12 mouse cellular contexts compared by ENCODE assay signal in the genomic region with DNA sequence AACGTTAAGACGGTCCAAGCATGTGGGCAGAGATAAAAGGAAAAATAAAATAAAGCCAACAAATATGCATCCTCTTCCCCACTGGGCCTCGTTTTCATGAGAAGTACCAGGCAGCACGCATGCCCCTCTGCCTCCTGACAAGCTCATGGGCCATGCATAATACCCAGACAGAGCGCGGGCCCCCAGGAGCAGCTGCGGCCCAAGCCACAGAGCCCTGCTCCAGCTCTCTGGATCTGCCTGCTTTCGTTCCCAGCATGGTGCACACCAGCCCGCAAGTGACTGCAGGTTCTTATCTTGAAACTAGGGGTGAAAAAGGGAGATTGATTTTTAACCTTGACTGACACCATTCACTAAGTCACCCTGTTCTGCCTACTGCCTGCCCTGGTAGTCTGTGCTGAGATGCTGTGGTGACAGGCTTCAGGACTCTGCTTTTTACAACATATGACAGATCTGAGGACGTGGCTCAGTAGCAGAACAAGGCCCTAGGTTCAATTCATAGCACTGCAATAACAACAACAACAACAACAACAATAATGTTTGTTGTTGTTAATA.
DNase-seq lines count a peak whose midpoint lies in the region; ATAC-seq lines count a peak whose summit lies in the region.
"Had no signal": no experiment of that assay in that cellular context is flagged by ENCODE, and none has a peak within 500 bp of the region (broad histone marks: within the 10 kb centered on the region; RNA-seq: fewer than 3 reads in every experiment).

No protein-coding gene starts in this region.

- no peaks in the 10 kb centered on the region for H3K9me3 ChIP-seq in intestine, embryonic 15.5 days
- no peaks in the 10 kb centered on the region for H3K9me3 ChIP-seq in intestine, embryonic 16.5 days (ENCODE audit: control insufficient read depth, low read length)
- H3K9me3 ChIP-seq in forebrain, embryonic 11.5 days (ENCODE audit: control insufficient read depth, low read length) = no peaks in the 10 kb centered on the region
- no peaks in the 10 kb centered on the region for H3K9me3 ChIP-seq in limb, embryonic 11.5 days (ENCODE audit: control insufficient read depth, low read length)
- no peaks in the 10 kb centered on the region for H3K9me3 ChIP-seq in neural tube, embryonic 11.5 days (ENCODE audit: control insufficient read depth, low read length)
- H3K9me3 ChIP-seq: liver, embryonic 15.5 days had no signal

- ATAC-seq in intestine, embryonic 15.5 days = 0 out of 2 replicates have a peak, but pooled peaks have one; percentile 29
- no peak for ATAC-seq in intestine, embryonic 16.5 days
- peak; percentile 58; the same call in 1 of the 2 replicates for ATAC-seq in forebrain, embryonic 11.5 days (replicated peaks; ENCODE audit: low FRiP score)
- no peak for ATAC-seq in limb, embryonic 11.5 days (ENCODE audit: insufficient number of reproducible peaks, low FRiP score, low TSS enrichment, low read depth)
- peak; percentile 80 for ATAC-seq in neural tube, embryonic 11.5 days (ENCODE audit: insufficient read depth, low FRiP score, low TSS enrichment)

- peaks cover 25% of the 10 kb centered on the region for H3K4me1 ChIP-seq in intestine, embryonic 15.5 days (replicated peaks)
- peaks cover 24% of the 10 kb centered on the region for H3K4me1 ChIP-seq in intestine, embryonic 16.5 days (ENCODE audit: control insufficient read depth, insufficient read depth, low read length)
- H3K4me1 ChIP-seq in forebrain, embryonic 11.5 days (replicated peaks; ENCODE audit: control insufficient read depth, insufficient read depth, low read length) = peaks cover 10% of the 10 kb centered on the region
- H3K4me1 ChIP-seq in limb, embryonic 11.5 days (ENCODE audit: control insufficient read depth, insufficient read depth, low read length) = peaks cover 46% of the 10 kb centered on the region
- peaks cover 17% of the 10 kb centered on the region for H3K4me1 ChIP-seq in neural tube, embryonic 11.5 days (ENCODE audit: control insufficient read depth, insufficient read depth, low read length)

- DNase-seq in forebrain, embryonic 11.5 days (ENCODE audit: low spot score) = peak; percentile 65
- peak; percentile 61 for DNase-seq in limb, embryonic 11.5 days (ENCODE audit: low spot score)
- DNase-seq in neural tube, embryonic 11.5 days (ENCODE audit: low spot score) = peak; percentile 68
- no peak for DNase-seq in adrenal gland, postnatal 10 days
- DNase-seq in right cerebral cortex, adult 18-20 months = no peak
- no peak for DNase-seq in heart, postnatal 36 days
- DNase-seq: gastrocnemius, postnatal 36 days; kidney, adult 18-20 months; right cerebral cortex, postnatal 14 days had no signal

- WGBS in intestine, embryonic 15.5 days = 51% methylated on average over 10 of the region's 10 CpGs
- WGBS in intestine, embryonic 16.5 days = 57% methylated on average over 10 of the region's 10 CpGs
- WGBS in forebrain, embryonic 11.5 days = 22% methylated on average over 10 of the region's 10 CpGs
- 12% methylated on average over 10 of the region's 10 CpGs for WGBS in limb, embryonic 11.5 days
- WGBS in neural tube, embryonic 11.5 days = 14% methylated on average over 10 of the region's 10 CpGs

- H3K27ac ChIP-seq in intestine, embryonic 15.5 days = no peak overlapping the region
- no peak overlapping the region for H3K27ac ChIP-seq in intestine, embryonic 16.5 days (ENCODE audit: low read length)
- H3K27ac ChIP-seq in forebrain, embryonic 11.5 days (ENCODE audit: low read depth, low read length) = peak overlapping the region; percentile 33; the same call in 1 of the 2 replicates
- H3K27ac ChIP-seq in limb, embryonic 11.5 days (replicated peaks; ENCODE audit: low read depth, low read length) = no peak overlapping the region; the same call in 1 of the 2 replicates
- peak overlapping the region; percentile 46; the same call in 1 of the 2 replicates for H3K27ac ChIP-seq in neural tube, embryonic 11.5 days (ENCODE audit: low read depth, low read length)
- H3K27ac ChIP-seq: liver, embryonic 15.5 days had no signal

- no peaks in the 10 kb centered on the region for H3K27me3 ChIP-seq in intestine, embryonic 15.5 days (replicated peaks)
- no peaks in the 10 kb centered on the region for H3K27me3 ChIP-seq in intestine, embryonic 16.5 days (replicated peaks; ENCODE audit: control insufficient read depth, insufficient read depth, low read length)
- H3K27me3 ChIP-seq in forebrain, embryonic 11.5 days (ENCODE audit: control insufficient read depth, insufficient read depth, low read length) = no peaks in the 10 kb centered on the region
- peaks cover 2% of the 10 kb centered on the region; the same call in 1 of the 2 replicates for H3K27me3 ChIP-seq in limb, embryonic 11.5 days (ENCODE audit: control insufficient read depth, insufficient read depth, low read length)
- no peaks in the 10 kb centered on the region for H3K27me3 ChIP-seq in neural tube, embryonic 11.5 days (ENCODE audit: control insufficient read depth, insufficient read depth, low read length)
- H3K27me3 ChIP-seq: liver, embryonic 15.5 days had no signal

- H3K36me3 ChIP-seq in intestine, embryonic 15.5 days = no peaks in the 10 kb centered on the region
- H3K36me3 ChIP-seq in intestine, embryonic 16.5 days (ENCODE audit: control insufficient read depth, insufficient read depth, low read length) = no peaks in the 10 kb centered on the region
- H3K36me3 ChIP-seq in forebrain, embryonic 11.5 days (ENCODE audit: control insufficient read depth, insufficient read depth, low read length) = no peaks in the 10 kb centered on the region
- no peaks in the 10 kb centered on the region for H3K36me3 ChIP-seq in limb, embryonic 11.5 days (ENCODE audit: control insufficient read depth, insufficient read depth, low read length)
- H3K36me3 ChIP-seq in neural tube, embryonic 11.5 days (ENCODE audit: control insufficient read depth, insufficient read depth, low read length) = no peaks in the 10 kb centered on the region
- H3K36me3 ChIP-seq: liver, embryonic 15.5 days had no signal

- no peak overlapping the region for H3K4me3 ChIP-seq in intestine, embryonic 15.5 days (replicated peaks)
- H3K4me3 ChIP-seq in intestine, embryonic 16.5 days (ENCODE audit: low read length) = no peak overlapping the region
- H3K4me3 ChIP-seq in forebrain, embryonic 11.5 days (ENCODE audit: low read depth, low read length) = no peak overlapping the region
- H3K4me3 ChIP-seq in limb, embryonic 11.5 days (ENCODE audit: low read depth, low read length) = no peak overlapping the region
- H3K4me3 ChIP-seq in neural tube, embryonic 11.5 days (ENCODE audit: low read depth, low read length) = no peak overlapping the region
- H3K4me3 ChIP-seq: liver, embryonic 15.5 days had no signal

- H3K9ac ChIP-seq in intestine, embryonic 15.5 days = no peak overlapping the region
- H3K9ac ChIP-seq in intestine, embryonic 16.5 days (ENCODE audit: low read depth, low read length) = no peak overlapping the region
- H3K9ac ChIP-seq in forebrain, embryonic 11.5 days (ENCODE audit: low read length) = no peak overlapping the region
- H3K9ac ChIP-seq in limb, embryonic 11.5 days (ENCODE audit: low read length) = no peak overlapping the region
- H3K9ac ChIP-seq in neural tube, embryonic 11.5 days (ENCODE audit: low read length) = no peak overlapping the region
- H3K9ac ChIP-seq: liver, embryonic 15.5 days had no signal

- intact Hi-C loops in heart, postnatal 36 days (cut with DNase I) = no loop called here

- H3K4me2 ChIP-seq in intestine, embryonic 15.5 days (replicated peaks) = no peak overlapping the region
- no peak overlapping the region for H3K4me2 ChIP-seq in intestine, embryonic 16.5 days (ENCODE audit: low read depth, low read length)
- no peak overlapping the region for H3K4me2 ChIP-seq in forebrain, embryonic 11.5 days (ENCODE audit: low read depth, low read length, severe bottlenecking)
- H3K4me2 ChIP-seq in limb, embryonic 11.5 days (ENCODE audit: low read depth, severe bottlenecking) = no peak overlapping the region
- H3K4me2 ChIP-seq in neural tube, embryonic 11.5 days (ENCODE audit: low read depth) = no peak overlapping the region
- H3K4me2 ChIP-seq: liver, embryonic 15.5 days had no signal

Comparison
In these comparisons a context has a peak if more than half of its experiments do, and no peak if none do; other contexts are left out.
1. ATAC-seq: peak in intestine, embryonic 15.5 days (single experiment), forebrain, embryonic 11.5 days (single experiment) and neural tube, embryonic 11.5 days (single experiment); none in intestine, embryonic 16.5 days (single experiment) and limb, embryonic 11.5 days (single experiment).
2. H3K27ac ChIP-seq: peak in forebrain, embryonic 11.5 days (single experiment) and neural tube, embryonic 11.5 days (single experiment); none in intestine, embryonic 15.5 days (single experiment), intestine, embryonic 16.5 days (single experiment) and limb, embryonic 11.5 days (single experiment).
3. DNase-seq: peak in forebrain, embryonic 11.5 days (single experiment), limb, embryonic 11.5 days (single experiment) and neural tube, embryonic 11.5 days (single experiment); none in adrenal gland, postnatal 10 days (single experiment), right cerebral cortex, adult 18-20 months (single experiment) and heart, postnatal 36 days (0 of 2).